Mouse (Mus musculus) forebrain, embryonic 13.5 days (tissue): ENCODE data around the gene Ttc7. TPM values are rescaled to one million over a fixed set of nuclear protein-coding genes. Genes with fewer than 3 reads are reported as not detected.

Experiments
- ATAC-seq: fragments of 200-750 bp; cut with Nextera tagmentation; 2 replicates; pipeline ENCODE4 v1.8.0; 2017
- H3K27ac ChIP-seq: fragments of 300-500 bp; sonication (generic); 2 replicates; pipeline ENCODE4 v1.5.1; 2015; ENCODE audit warnings: inconsistent platforms, mild to moderate bottlenecking, moderate library complexity
- H3K27me3 ChIP-seq: fragments of 300-500 bp; sonication (generic); 2 replicates; pipeline ENCODE4 v1.6.1; 2015; ENCODE audit warnings: mild to moderate bottlenecking, inconsistent platforms
- H3K36me3 ChIP-seq: fragments of 300-500 bp; sonication (generic); 2 replicates; pipeline ENCODE4 v1.6.1; 2015; ENCODE audit warnings: mild to moderate bottlenecking, inconsistent platforms; ENCODE audit not compliant: poor library complexity, severe bottlenecking
- H3K4me1 ChIP-seq: fragments of 300-500 bp; sonication (generic); 2 replicates; pipeline ENCODE4 v1.6.1; 2015; ENCODE audit warnings: inconsistent platforms
- H3K4me2 ChIP-seq: fragments of 300-500 bp; sonication (generic); 2 replicates; pipeline ENCODE4 v1.6.1; 2015; ENCODE audit warnings: inconsistent platforms, mild to moderate bottlenecking, moderate library complexity
- H3K4me3 ChIP-seq: fragments of 300-500 bp; sonication (generic); 2 replicates; pipeline ENCODE4 v1.5.1; 2015; ENCODE audit warnings: mild to moderate bottlenecking, inconsistent platforms
- H3K9ac ChIP-seq: fragments of 300-500 bp; sonication (generic); 2 replicates; pipeline ENCODE4 v1.6.1; 2015; ENCODE audit warnings: mild to moderate bottlenecking, inconsistent platforms
- H3K9me3 ChIP-seq: fragments of 300-500 bp; sonication (generic); replicated peaks from 2 replicates; pipeline ENCODE4 v1.6.1; 2016; ENCODE audit warnings: inconsistent platforms
- WGBS: fragments of 180-500 bp; shearing (Covaris S2); methylation state at CpG from one replicate; pipeline ENCODE4 v1.1.7; 2015; 5-methylcytosine and 5-hydroxymethylcytosine counted together
- polyA plus RNA-seq: library from polyadenylated mRNA; unstranded; fragments of >200 nt; fragmentation: Nextera tagmentation; extraction: Ambion mirVana; gene quantifications from 2 replicates; pipeline ENCODE4 v1.2.1, GENCODE M21; 2015

Ttc7 gene
- polyA plus RNA-seq, 1 experiment from 2014 or later = 5.1 TPM

DNA sequence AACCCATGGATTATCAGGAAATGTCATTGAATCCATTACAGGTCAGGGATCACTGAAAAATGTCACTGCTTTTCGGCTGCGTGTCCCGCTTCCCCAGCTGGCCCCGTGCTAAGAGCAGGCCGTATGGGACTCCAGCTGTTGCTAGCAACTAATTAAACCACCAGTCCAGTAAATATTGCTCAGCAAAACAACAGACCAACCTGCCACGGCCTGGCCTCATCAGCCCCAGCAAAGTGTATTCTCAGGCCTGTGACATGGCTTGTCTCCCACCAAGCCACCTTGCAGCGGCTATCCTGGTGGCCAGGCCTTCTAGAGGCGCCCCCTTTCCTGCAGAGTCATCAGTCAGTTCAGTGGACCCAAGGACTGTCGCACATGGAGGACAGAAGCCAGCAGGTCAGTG, 66.9 kb downstream of the Ttc7 start:
- Histone ChIP-seq H3K9ac (no peak overlapping the region), H3K27ac (no peak overlapping the region), H3K4me2 (no peak overlapping the region), H3K36me3 (no peaks in the 10 kb centered on the region), H3K27me3 (no peaks in the 10 kb centered on the region), H3K9me3 (no peaks in the 10 kb centered on the region), H3K4me1 (peaks cover 30% of the 10 kb centered on the region), H3K4me3 (no peak overlapping the region)
- ATAC-seq = no peak
- 78% methylated on average over 9 of the region's 9 CpGs for WGBS

DNA sequence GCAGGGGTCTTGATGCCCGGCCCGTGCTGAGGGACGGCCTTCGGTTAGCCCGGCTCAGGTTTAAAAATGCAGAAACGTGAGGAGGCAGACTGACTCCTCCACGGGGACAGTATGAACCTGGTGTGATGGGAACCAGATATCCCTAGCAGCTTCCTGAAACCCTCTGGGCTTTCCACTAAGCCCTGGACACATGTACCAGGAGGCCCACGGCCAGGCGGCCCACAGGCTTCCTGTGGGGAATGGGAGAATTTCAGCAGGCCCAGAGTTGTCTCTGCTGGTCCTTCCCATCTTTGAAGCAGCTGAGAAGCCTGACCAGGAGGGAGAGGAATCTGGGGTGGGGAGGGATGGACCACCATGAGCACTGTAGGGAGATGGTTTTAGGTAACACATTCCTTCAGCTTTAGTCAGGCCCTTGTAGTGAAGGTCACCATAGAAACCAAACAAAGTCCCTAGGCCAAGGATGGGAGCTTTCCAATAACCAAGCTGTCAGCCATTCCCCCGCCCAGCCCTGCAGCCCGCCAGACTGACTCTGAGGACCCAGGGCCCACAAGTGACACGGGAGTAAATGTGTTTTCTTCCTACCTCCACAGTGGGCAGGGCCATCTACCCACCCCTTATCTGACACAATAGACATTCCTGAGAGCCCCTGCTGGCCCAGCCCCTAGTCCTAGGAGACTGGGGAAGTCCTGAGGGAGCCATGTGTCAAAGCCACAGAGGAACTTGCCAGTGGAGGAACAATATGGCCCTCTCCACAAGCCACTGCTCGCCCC, 68.0 kb downstream of the Ttc7 start:
- Histone ChIP-seq H3K4me3 (no peak overlapping the region), H3K27me3 (no peaks in the 10 kb centered on the region), H3K4me1 (peaks cover 30% of the 10 kb centered on the region), H3K9ac (no peak overlapping the region), H3K36me3 (no peaks in the 10 kb centered on the region), H3K4me2 (no peak overlapping the region), H3K27ac (no peak overlapping the region), H3K9me3 (no peaks in the 10 kb centered on the region)
- WGBS = 62% methylated on average over 13 of the region's 13 CpGs
- no peak for ATAC-seq

DNA sequence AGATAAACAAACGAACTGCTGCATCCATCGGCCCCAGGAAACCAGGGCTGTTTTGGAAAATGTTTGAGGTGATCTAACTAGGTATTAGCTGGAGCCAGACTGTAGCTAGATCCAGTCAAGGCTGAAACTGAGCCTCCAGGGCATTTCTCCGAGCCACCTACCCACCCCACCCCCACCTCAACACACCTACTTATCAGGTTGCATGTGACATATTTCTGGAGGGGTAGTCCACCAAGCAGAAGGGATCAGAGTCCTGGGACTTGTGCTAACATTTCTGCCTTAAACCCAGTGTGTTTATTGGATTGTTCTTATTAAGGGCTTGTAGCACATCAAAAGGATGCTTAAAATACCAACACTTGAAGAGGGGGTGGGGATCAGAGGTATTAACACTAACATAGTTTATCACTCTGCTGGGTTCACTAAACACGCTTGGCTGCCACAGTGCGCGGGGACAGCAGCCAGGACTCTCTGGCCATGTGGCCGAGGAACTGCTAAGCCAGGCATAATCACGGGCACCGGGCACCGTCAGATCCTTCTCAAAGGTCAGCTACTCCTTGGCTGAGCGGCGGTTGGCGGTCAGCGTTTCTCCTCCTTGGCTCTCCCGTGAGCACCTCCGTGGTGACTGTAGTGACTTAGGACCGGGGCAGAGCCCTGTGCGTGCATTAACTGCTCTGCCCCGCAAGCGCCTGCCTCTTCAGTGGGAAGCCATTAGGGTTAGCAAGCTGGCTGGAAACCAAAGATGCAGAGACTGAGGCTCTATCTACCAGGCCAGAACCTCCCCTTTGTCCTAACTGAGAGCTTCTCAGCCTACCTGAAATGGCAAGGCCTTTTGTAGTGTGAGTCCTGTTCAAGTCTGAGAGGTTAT, 68.8 kb downstream of the Ttc7 start:
- Histone ChIP-seq H3K4me2 (no peak overlapping the region), H3K9me3 (no peaks in the 10 kb centered on the region), H3K27ac (no peak overlapping the region), H3K4me3 (no peak overlapping the region), H3K36me3 (no peaks in the 10 kb centered on the region), H3K9ac (no peak overlapping the region), H3K4me1 (peaks cover 30% of the 10 kb centered on the region), H3K27me3 (no peaks in the 10 kb centered on the region)
- 35% methylated on average over 20 of the region's 20 CpGs for WGBS
- no peak for ATAC-seq

DNA sequence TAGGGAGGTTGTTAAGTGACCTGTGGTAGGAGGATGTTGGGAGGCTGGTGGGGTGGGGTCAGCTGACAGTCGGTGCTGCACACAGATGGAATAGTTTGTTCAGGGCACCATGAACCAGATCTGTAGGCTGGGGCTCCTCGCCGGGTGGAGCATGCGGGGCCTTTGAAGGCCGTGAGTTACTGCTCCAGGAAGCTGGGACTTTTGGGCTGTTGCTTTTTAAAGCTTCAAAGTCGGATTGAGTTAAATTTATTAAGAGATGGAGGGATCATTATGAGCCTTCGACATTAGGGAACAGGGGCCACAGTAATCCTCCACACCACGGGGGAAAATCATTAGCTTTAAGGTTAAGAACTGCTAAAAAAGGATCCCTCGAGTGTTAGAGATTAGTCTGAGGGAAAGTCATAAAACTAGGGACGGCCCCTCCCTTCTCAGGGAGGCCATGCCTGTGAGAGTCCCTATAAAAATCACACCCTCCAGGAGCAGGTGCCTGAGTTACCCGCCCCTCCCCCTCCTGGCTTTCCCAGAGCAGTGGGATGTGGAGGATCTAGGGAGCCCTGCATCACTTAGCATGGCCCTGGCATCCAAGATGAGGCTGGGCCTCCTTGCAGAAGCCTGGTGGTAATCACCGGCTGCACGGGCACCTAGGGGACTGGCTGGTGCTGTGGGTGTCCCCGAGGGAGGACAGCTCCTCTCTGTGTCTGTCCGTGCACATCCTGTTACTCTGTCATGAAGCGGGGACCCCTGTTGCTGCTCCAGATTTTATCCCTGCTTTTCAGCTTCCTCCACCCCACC, 69.6 kb downstream of the Ttc7 start:
- Histone ChIP-seq H3K4me1 (peaks cover 30% of the 10 kb centered on the region), H3K4me2 (no peak overlapping the region), H3K4me3 (no peak overlapping the region), H3K27me3 (no peaks in the 10 kb centered on the region), H3K9me3 (no peaks in the 10 kb centered on the region), H3K9ac (no peak overlapping the region), H3K27ac (no peak overlapping the region), H3K36me3 (no peaks in the 10 kb centered on the region)
- 35% methylated on average over 16 of the region's 16 CpGs for WGBS
- peak; percentile 34; the same call in 1 of the 2 replicates for ATAC-seq

DNA sequence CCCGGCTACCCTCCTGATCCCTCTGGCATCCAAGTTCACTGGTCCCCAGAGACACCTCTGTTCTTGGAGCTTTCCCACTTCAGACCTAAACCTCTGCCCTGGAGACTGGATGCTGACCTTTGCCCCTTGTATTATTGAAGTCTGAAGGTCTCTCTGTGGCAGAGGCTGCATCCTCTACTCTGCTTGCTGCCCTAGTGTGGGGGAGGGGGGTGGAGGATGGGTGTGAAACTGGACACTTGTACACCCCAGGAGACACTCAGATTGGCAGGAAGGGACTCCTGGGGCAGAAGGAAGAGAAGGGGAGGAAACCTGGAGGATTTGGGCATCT, 70.2 kb downstream of the Ttc7 start:
- ATAC-seq = no peak; the same call in 1 of the 2 replicates
- H3K27me3 ChIP-seq = no peaks in the 10 kb centered on the region
- 19% methylated on average over 1 of the region's 1 CpGs for WGBS
- no peak overlapping the region for H3K4me3 ChIP-seq
- H3K4me2 ChIP-seq = no peak overlapping the region
- no peak overlapping the region for H3K9ac ChIP-seq
- no peak overlapping the region for H3K27ac ChIP-seq
- peaks cover 30% of the 10 kb centered on the region for H3K4me1 ChIP-seq
- no peaks in the 10 kb centered on the region for H3K36me3 ChIP-seq
- H3K9me3 ChIP-seq = no peaks in the 10 kb centered on the region

DNA sequence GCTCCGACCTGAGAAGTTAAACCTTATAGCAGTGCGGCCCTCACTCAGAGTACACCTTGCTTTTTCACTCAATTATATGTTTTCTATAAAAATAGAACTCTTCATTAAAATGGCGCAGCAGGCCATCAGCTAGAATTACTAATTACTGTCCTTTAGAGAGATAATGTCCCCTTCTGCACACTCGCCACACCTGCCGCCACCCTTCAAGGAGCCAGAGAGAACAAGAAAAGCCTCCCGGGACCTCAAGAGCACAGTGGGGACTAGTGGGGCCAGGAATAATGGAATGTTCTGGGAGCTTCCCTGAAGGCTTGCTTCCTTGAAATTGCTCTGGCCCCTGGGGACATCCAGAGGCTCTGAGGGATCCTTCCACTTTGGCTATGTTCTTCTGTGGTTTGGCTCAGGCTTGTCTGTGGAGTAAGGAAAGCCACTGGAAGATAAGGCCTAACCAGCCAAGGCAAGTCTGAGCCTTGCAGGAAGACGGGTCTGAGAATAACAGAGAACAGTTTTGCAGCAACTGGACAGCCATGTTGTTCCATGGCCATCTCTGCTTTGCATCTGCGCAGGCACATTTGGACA, 71.1 kb downstream of the Ttc7 start:
- no peaks in the 10 kb centered on the region for H3K27me3 ChIP-seq
- 84% methylated on average over 8 of the region's 8 CpGs for WGBS
- H3K36me3 ChIP-seq = no peaks in the 10 kb centered on the region
- no peak overlapping the region for H3K4me2 ChIP-seq
- H3K27ac ChIP-seq = no peak overlapping the region
- ATAC-seq = no peak
- H3K9me3 ChIP-seq = no peaks in the 10 kb centered on the region
- no peak overlapping the region for H3K9ac ChIP-seq
- no peak overlapping the region for H3K4me3 ChIP-seq
- H3K4me1 ChIP-seq = peaks cover 30% of the 10 kb centered on the region

DNA sequence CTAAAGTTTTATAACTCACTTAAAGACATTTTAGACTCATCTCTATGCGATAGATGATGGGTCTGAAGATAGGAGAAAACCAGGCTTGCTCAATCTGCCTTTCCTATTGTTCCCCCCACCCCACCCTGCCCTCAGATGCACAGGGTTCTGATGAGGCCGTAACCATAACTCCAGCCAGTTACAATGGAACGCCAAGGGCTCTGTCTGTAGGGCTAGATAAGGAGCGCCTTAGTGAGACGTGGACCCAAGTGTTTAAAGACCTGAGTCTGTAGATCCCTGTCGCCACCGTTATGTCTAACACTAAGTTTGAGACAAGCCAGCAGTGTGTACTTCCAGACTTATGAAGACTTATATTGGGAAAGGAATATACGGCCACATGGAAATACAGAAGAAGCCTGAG, 72.8 kb downstream of the Ttc7 start:
- Histone ChIP-seq H3K4me1 (peaks cover 26% of the 10 kb centered on the region), H3K27me3 (no peaks in the 10 kb centered on the region), H3K4me2 (no peak overlapping the region), H3K9ac (no peak overlapping the region), H3K36me3 (no peaks in the 10 kb centered on the region), H3K9me3 (no peaks in the 10 kb centered on the region), H3K4me3 (no peak overlapping the region), H3K27ac (no peak overlapping the region)
- no peak for ATAC-seq
- 94% methylated on average over 8 of the region's 8 CpGs for WGBS

DNA sequence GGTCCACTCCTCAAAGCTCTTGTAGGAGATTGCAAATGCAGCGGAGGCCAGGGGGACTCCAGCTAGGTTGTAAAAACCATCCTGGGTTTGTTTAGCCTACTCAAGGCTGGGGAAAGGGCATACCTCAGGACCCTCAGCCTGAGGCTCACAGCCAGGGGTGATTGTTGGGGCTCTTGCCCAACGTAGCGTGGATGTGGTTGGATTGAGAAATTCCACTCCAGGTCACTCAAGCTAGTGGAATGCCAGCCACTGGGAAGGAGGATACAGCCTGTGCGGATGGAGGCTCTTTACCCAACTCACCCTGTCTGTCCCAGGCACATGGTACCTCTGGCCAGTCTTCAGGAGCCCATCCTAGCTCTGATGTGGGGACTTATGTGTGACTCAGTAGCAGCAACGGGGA, 73.6 kb downstream of the Ttc7 start:
- no peak overlapping the region for H3K4me3 ChIP-seq
- H3K36me3 ChIP-seq = no peaks in the 10 kb centered on the region
- no peak overlapping the region for H3K9ac ChIP-seq
- H3K4me2 ChIP-seq = no peak overlapping the region
- peaks cover 26% of the 10 kb centered on the region for H3K4me1 ChIP-seq
- no peaks in the 10 kb centered on the region for H3K27me3 ChIP-seq
- no peak for ATAC-seq
- H3K9me3 ChIP-seq = no peaks in the 10 kb centered on the region
- 89% methylated on average over 5 of the region's 5 CpGs for WGBS
- no peak overlapping the region for H3K27ac ChIP-seq

DNA sequence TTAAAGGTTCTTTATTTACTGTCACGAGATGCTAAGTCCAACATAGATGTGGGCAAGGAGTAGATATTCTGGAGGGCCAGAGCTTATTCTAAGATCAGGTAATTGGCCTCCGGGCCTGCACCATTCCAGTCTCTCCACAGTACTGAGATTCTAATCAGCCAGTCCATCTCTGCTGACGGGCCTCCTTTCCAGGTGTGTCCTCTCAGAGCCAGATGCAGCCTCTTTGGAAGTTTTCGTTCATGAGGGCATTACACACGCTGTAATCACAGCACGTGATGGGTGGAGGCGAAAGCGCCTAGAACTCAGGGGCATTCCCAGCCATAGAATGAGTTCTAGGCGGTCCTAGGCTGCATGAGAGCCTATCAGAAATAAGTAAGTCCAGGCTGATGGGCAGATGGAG, 74.8 kb downstream of the Ttc7 start:
- H3K4me2 ChIP-seq = no peak overlapping the region
- no peaks in the 10 kb centered on the region for H3K36me3 ChIP-seq
- H3K27me3 ChIP-seq = no peaks in the 10 kb centered on the region
- H3K4me3 ChIP-seq = no peak overlapping the region
- no peak overlapping the region for H3K27ac ChIP-seq
- H3K4me1 ChIP-seq = peaks cover 20% of the 10 kb centered on the region
- no peaks in the 10 kb centered on the region for H3K9me3 ChIP-seq
- no peak for ATAC-seq
- 80% methylated on average over 9 of the region's 9 CpGs for WGBS
- no peak overlapping the region for H3K9ac ChIP-seq

DNA sequence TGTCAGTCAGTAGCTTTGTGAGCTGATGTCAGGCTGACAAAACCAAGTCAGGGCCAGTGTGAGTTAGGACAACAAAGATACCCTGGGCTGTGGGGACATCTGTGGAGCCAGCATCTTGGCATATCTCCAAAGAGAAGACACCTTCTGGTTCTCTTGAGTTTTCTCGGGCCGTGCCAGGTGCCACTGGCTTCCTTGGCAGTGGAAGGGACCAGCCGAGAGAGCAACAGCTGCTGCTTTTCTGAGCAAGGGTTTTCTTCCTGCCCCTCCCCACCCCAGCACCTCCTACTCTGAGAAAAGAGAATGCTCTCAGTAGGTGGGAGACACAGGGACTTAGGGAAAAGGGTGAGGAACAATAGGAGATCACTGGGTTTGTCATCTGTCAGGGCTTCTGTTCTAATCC, 78.4 kb downstream of the Ttc7 start:
- Histone ChIP-seq H3K9me3 (no peaks in the 10 kb centered on the region), H3K4me2 (no peak overlapping the region), H3K4me3 (no peak overlapping the region), H3K27me3 (no peaks in the 10 kb centered on the region), H3K4me1 (peaks cover 13% of the 10 kb centered on the region), H3K36me3 (no peaks in the 10 kb centered on the region), H3K9ac (no peak overlapping the region), H3K27ac (peak overlapping the region; percentile 4; the same call in 1 of the 2 replicates)
- WGBS = 36% methylated on average over 3 of the region's 3 CpGs
- ATAC-seq = 0 out of 2 replicates have a peak, but pooled peaks have one; percentile 38

DNA sequence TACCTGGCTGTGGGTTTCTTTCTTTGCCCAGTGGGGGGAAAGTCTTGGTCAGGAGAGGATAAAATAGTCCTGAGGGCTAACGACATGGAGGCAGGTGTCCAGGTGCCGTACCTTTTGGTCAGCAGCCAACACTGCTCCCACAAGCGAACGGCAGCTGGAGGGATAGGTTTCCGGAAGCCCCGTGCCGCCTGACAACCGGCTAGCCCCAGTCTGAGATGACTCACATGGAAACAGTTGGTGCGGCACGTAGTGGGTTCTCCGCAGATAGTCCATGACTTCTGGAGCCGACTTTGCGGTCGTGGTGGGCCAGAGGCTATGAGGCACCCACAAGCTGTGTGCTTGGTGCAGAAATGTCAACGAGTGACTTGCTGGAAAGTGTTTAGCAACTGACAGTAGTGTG, 81.4 kb downstream of the Ttc7 start:
- Histone ChIP-seq H3K4me3 (no peak overlapping the region), H3K27ac (no peak overlapping the region), H3K9me3 (no peaks in the 10 kb centered on the region), H3K4me1 (peaks cover 28% of the 10 kb centered on the region), H3K9ac (no peak overlapping the region), H3K36me3 (no peaks in the 10 kb centered on the region), H3K27me3 (no peaks in the 10 kb centered on the region), H3K4me2 (no peak overlapping the region)
- no peak for ATAC-seq
- WGBS = 91% methylated on average over 15 of the region's 15 CpGs

DNA sequence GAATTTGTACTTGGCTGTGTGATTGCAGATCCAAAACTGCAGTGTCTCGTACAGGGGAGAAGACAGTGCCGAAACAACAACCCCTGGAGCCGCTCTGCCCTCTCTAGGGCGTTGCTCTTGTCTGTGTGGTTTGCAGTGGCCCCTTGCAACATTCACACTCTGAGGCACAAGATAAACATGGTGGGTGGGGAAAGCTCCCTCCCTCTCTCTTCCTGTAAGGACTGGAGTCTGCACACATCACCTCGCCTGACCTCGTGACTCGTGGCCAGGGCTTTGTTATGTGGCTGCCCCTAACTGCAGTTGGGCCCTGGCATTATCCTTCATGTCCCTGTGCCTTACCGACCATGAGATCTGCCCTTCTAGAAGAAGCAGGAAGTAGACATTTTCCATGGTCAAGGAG, 82.6 kb downstream of the Ttc7 start:
- no peaks in the 10 kb centered on the region for H3K36me3 ChIP-seq
- H3K9me3 ChIP-seq = no peaks in the 10 kb centered on the region
- no peak for ATAC-seq
- no peak overlapping the region for H3K9ac ChIP-seq
- WGBS = 84% methylated on average over 8 of the region's 8 CpGs
- no peak overlapping the region for H3K4me2 ChIP-seq
- H3K27me3 ChIP-seq = no peaks in the 10 kb centered on the region
- no peak overlapping the region for H3K27ac ChIP-seq
- H3K4me3 ChIP-seq = no peak overlapping the region
- H3K4me1 ChIP-seq = peaks cover 39% of the 10 kb centered on the region
